Mouse (Mus musculus) telencephalon, adult 2 months (tissue): ENCODE data around the gene Polr3b.

Source experiments
- DNase-seq: peaks from one replicate; pipeline ENCODE4 v3.0.0-alpha.2; 2011; ENCODE audit warnings: low read depth, low spot score

Polr3b gene

GRCm38 (mm10) chr10:84621826-84622790 lies at the start of gene Polr3b:
Gene Polr3b, plus strand, starts transcription at chr10:84622292.
- DNase-seq, result peak; percentile 97

DNA sequence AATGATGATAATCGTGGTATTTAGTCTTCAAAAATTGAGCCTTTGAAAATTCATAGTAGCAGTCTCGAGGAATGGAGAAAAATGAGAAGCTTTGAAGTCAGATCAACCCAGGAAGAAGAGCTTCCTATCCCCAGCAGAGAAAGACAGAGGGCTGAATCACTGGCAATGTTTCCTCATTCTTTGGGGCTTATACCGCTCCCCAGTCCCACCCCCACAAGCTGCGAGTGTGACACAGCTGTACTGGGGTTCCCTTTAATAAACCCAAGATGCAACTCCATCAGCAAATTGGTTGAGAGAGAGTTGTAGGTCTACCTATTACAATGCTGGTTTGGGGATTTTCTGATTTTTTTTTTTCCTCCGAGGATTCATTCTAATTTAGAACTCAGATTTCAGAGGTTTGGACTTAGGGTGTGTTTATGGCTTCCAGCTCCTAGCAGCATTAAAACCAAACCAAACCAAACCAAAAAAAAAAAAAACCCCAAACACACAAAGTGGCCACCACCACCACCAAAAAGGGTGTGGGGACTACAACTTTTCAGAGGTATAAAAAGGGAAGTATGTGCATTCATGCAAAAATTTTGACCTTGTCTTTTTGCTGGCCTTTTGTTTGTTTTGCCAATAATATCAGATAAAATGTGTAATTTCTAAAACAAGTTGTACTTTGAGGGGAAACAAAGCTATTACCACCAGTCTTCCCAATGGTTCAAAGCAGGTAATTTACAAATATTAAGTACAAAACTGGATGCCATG lies 48.2 kb upstream of the Polr3b start:
- no peak for DNase-seq

DNA sequence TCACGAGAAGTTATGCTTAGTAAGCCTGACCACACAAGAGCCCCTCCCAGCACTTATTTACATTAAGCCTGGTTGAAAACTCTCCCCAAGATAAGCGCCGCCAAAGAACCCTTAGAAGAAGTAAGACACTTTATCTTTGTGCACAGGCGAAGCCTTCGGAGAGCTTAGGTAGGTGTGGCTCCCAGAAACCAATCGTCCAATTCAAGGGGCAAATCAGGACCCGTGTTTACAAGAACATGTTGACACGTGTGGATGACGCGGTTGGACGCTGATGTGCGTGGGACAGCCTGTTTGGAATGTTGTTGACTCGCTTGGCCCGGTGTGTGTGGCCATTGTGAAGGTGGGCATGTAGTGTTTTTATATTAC lies 46.1 kb upstream of the Polr3b start:
- DNase-seq, result peak; percentile 73

DNA sequence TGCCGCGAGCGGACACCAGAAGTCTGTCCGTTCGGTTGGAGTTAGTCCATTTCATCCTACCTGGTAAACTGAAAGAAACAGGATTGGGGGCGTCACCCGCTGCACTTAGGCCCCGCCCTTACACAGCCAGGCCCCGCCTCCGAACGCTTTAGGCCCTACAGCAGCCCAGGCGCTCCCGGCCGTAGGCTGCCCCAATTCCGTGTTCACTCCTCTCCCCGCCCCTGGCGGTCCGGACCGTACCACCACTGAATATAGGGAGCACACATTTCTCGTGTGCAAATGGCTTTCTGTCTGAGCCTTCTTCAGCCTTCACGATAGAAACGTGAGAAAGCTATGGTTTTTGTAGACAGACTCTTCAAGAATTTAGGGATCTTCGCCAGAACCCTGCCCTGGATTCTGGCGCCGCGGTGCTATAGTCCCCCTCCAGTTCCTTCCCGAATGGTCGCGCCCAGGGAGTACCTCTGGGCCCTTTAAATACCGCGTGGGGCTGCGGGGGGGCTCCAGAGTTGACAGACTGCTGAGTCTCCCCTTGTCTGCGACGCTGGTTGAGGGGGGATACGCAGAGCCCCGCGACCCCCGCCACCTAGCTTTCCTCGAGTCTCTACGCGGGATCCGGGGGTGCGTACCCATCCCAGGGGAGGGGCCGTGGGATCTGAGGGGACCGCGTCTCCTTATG lies 45.6 kb upstream of the Polr3b start, which contains the start of gene Tcp11l2:
Gene Tcp11l2 (plus strand): TSS at position 232 of the 676 bp plus-strand sequence.
- peak; percentile 94 for DNase-seq

- DNase-seq, result no peak
Measured at GRCm38 (mm10) chr10:84577071-84577727, 44.9 kb upstream of the Polr3b start.

GRCm38 (mm10) chr10:84578738-84579137 lies 43.4 kb upstream of the Polr3b start:
- DNase-seq, result no peak

GRCm38 (mm10) chr10:84579527-84579926 lies 42.6 kb upstream of the Polr3b start:
- DNase-seq, result no peak

DNA sequence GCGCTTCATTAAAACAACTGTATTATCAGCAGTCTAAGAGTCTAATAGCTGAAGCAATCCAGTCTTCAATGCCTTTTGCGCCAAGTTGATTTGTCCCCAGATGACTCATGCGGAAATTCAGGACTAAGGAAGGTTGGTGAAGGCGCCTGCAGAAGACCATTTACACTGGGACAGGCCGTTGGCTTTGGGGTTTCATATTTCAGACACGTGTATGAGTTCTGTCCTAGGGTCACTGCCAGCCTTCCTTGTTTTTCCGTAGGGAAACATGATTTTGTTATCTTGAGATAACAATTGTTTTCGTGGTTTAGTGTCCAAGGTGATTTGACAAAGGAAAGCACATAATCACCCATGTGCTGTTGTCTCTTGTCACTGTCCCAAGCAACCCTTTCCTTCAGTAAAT lies 40.9 kb upstream of the Polr3b start:
- DNase-seq, result no peak

GRCm38 (mm10) chr10:84582236-84582635 lies 39.9 kb upstream of the Polr3b start:
- DNase-seq, result no peak

DNA sequence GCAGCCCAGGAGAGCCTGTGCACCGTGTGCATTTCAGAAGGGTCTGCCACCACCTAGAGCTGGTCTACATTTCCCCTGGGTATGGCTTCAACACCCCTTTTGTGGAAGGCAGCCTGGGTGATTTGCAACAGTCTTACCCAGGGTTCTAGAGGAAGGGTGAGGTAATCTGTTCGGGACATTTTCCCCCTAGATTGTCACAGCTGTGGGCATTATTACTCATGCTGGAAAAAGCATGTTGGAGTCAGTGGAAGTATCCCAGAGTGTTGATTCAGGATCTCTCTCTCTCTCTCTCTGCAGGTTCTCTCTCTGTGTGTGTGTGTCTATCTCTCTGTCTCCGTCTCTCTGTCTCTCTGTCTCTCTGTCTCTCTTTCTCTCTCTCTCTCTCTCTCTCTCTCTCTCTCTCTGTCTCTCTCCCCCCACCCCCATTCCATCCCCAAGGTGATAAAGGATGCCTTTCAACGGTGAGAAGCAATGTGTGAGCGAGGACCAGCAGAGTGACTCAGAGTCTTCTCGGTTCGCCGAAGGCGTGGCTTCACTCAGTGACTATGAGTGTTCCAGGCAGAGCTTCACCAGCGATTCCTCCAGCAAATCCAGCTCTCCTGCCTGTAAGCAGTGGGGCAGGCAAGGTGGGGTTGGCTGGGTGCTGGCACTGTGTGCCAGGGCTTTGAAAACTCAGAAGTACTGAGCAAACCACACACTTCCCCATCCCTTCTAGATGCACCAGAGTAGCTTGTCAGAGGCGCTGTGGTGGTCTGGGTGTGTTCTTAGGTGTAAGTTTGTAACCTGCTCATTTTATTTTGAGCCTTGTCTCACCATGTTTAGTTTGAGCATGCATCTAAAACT lies 37.4 kb upstream of the Polr3b start:
- DNase-seq, result no peak

- DNase-seq, result no peak
Measured at GRCm38 (mm10) chr10:84585294-84585650, 36.8 kb upstream of the Polr3b start.

- no peak for DNase-seq
Measured at GRCm38 (mm10) chr10:84590956-84591355, 31.1 kb upstream of the Polr3b start.

- no peak for DNase-seq
Measured at GRCm38 (mm10) chr10:84591640-84592148, 30.4 kb upstream of the Polr3b start.

DNA sequence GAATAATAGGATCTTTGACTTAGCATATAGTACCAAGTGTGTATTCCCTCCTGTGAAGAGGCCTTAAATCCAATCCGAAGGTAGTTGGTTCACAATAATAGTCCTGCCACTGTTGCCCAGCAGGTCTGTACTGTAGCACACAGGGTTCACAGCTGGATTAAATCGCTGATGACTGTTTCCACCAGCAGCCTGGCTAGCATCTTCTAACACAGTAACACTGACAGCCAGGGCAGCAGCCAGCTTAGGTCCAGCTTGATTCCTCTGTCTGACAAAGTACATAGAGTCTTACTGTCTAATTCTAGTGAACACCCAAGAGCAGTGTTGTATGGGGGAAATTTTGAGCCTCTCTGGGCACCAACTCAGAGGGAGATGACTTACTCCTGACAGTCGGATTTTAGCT lies 29.3 kb upstream of the Polr3b start:
- no peak for DNase-seq

DNA sequence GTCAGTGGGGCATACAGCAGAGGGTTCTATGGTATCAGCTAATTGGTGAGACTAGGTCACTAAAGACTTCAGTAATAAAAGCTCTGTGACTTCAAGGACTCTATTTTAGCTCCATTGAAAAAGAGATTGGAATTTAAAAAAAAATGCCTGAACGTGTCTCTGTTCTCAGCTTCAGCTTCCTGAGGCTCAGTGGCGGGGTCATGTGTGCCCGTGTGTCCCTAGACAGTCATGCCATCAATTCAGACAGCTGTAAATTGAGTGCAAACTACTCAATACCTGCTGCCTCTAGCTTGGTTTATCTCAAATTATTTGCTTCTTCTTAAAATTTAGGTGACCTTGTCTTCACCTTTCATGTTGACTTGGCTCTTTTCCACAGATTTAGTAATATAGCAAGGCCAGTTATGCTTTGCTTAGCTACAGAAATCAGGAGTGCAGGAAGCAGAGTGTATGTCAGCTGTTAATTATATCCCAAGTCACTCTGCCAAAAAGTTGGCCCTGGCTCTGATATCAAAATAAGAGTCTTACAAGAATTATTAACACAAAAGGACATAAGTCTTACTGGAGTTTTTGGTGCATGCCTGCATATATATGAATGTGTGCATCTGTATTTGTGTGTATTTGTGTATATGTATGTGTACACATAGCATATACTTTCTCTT lies 24.8 kb upstream of the Polr3b start:
- DNase-seq, result no peak

GRCm38 (mm10) chr10:84598172-84598571 lies 23.9 kb upstream of the Polr3b start:
- DNase-seq, result no peak

- DNase-seq, result no peak
Measured at GRCm38 (mm10) chr10:84600136-84600535, 22.0 kb upstream of the Polr3b start.

GRCm38 (mm10) chr10:84604335-84604734 lies 17.8 kb upstream of the Polr3b start:
- no peak for DNase-seq

DNA sequence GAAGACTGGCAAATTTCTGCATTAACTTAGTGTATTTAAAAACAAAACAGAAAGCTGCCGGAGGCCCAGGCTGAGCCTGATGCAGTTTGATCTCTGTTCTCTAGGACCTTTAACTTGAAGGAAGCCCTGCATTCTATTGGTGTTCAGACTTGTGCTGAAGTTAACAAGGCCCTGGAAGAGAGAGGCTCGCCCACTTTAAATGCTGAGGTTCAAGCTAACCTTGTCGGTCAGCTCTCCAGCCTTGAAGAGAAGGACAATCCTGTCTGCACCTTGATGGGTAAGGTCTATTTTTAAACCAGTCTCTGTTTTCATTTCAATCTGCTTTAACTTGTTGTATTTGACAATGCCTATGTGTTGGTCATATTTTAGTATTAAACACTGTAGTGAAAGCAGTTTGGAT lies 13.7 kb upstream of the Polr3b start:
- no peak for DNase-seq

GRCm38 (mm10) chr10:84610324-84610723 lies 11.8 kb upstream of the Polr3b start:
- DNase-seq, result no peak
